Mouse (Mus musculus) embryonic facial prominence, embryonic 11.5 days (tissue): Measurements from ENCODE around the gene Pou3f1. TPM values are rescaled to one million over a fixed set of nuclear protein-coding genes. Genes with fewer than 3 reads are reported as not detected.

Source experiments
- ATAC-seq: fragments of 200-750 bp; cut with Nextera tagmentation; replicated peaks from 2 replicates; pipeline ENCODE4 v1.8.0; 2017; ENCODE audit warnings: low read depth; ENCODE audit not compliant: insufficient number of reproducible peaks, low FRiP score, low TSS enrichment
- DNase-seq: peaks from one replicate; pipeline ENCODE4 v3.0.0-alpha.2; 2015; ENCODE audit warnings: low spot score
- H3K27ac ChIP-seq: fragments of 300-500 bp; sonication (generic); replicated peaks from 2 replicates; pipeline ENCODE4 v1.5.1; 2014; ENCODE audit warnings: mild to moderate bottlenecking, low read depth, low read length, control low read depth
- H3K27me3 ChIP-seq: fragments of 300-500 bp; sonication (generic); 2 replicates; pipeline ENCODE4 v1.6.1; 2014; ENCODE audit warnings: mild to moderate bottlenecking, low read length, moderate library complexity, mixed read lengths; ENCODE audit not compliant: control insufficient read depth, insufficient read depth
- H3K36me3 ChIP-seq: fragments of 300-500 bp; sonication (generic); replicated peaks from 2 replicates; pipeline ENCODE4 v1.6.1; 2014; ENCODE audit warnings: low read depth, mild to moderate bottlenecking, low read length, moderate library complexity, mixed read lengths; ENCODE audit not compliant: control insufficient read depth, insufficient read depth
- H3K4me1 ChIP-seq: fragments of 300-500 bp; sonication (generic); 2 replicates; pipeline ENCODE4 v1.6.1; 2014; ENCODE audit warnings: low read length, mixed read lengths; ENCODE audit not compliant: control insufficient read depth, insufficient read depth
- H3K4me2 ChIP-seq: fragments of 300-500 bp; sonication (generic); 2 replicates; pipeline ENCODE4 v1.6.1; 2014; ENCODE audit warnings: low read depth, mild to moderate bottlenecking, control low read depth, low read length, moderate library complexity
- H3K4me3 ChIP-seq: fragments of 300-500 bp; sonication (generic); 2 replicates; pipeline ENCODE4 v1.5.1; 2014; ENCODE audit warnings: low read depth, low read length, control low read depth
- H3K9ac ChIP-seq: fragments of 300-500 bp; sonication (generic); replicated peaks from 2 replicates; pipeline ENCODE4 v1.6.1; 2014; ENCODE audit warnings: mild to moderate bottlenecking, control low read depth, low read length
- H3K9me3 ChIP-seq: fragments of 300-500 bp; sonication (generic); replicated peaks from 2 replicates; pipeline ENCODE4 v1.6.1; 2016; ENCODE audit warnings: mild to moderate bottlenecking, low read length, inconsistent platforms, mixed read lengths; ENCODE audit not compliant: control insufficient read depth
- WGBS: fragments of 180-500 bp; shearing (Covaris S2); extraction: QIAGEN DNeasy Blood & Tissue Kit; methylation state at CpG from one replicate; pipeline ENCODE4 v1.1.7; 2014; 5-methylcytosine and 5-hydroxymethylcytosine counted together
- polyA plus RNA-seq: library from polyadenylated mRNA; unstranded; fragments of >200 nt; fragmentation: Nextera tagmentation; extraction: Ambion mirVana; gene quantifications from 2 replicates; pipeline ENCODE4 v1.2.1, GENCODE M21; 2014

Pou3f1 gene
- polyA plus RNA-seq, 1 experiment from 2014 or later = 3.4 TPM

- DNase-seq = peak; percentile 60
- no peak for ATAC-seq
- no peak overlapping the region for H3K9ac ChIP-seq
- no peaks in the 10 kb centered on the region for H3K4me1 ChIP-seq
- H3K36me3 ChIP-seq = no peaks in the 10 kb centered on the region; the same call in 1 of the 2 replicates
- H3K4me2 ChIP-seq = no peak overlapping the region
- no peak overlapping the region for H3K27ac ChIP-seq
- H3K4me3 ChIP-seq = no peak overlapping the region
- H3K9me3 ChIP-seq = no peaks in the 10 kb centered on the region
- H3K27me3 ChIP-seq = no peaks in the 10 kb centered on the region
- 61% methylated on average over 7 of the region's 7 CpGs for WGBS
Measured at GRCm38 (mm10) chr4:124682270-124682669, 25.7 kb downstream of the Pou3f1 start.

GRCm38 (mm10) chr4:124683474-124683873, 26.9 kb downstream of the Pou3f1 start:
- no peaks in the 10 kb centered on the region for H3K4me1 ChIP-seq
- H3K36me3 ChIP-seq = no peaks in the 10 kb centered on the region; the same call in 1 of the 2 replicates
- H3K9ac ChIP-seq = no peak overlapping the region
- H3K27me3 ChIP-seq = no peaks in the 10 kb centered on the region
- H3K4me2 ChIP-seq = no peak overlapping the region
- no peaks in the 10 kb centered on the region for H3K9me3 ChIP-seq
- H3K4me3 ChIP-seq = no peak overlapping the region
- DNase-seq (no peak), ATAC-seq (no peak)
- H3K27ac ChIP-seq = no peak overlapping the region
- 93% methylated on average over 4 of the region's 4 CpGs for WGBS

- Histone ChIP-seq H3K36me3 (no peaks in the 10 kb centered on the region), H3K4me1 (no peaks in the 10 kb centered on the region)
- no peak for ATAC-seq
Measured at GRCm38 (mm10) chr4:124685004-124685403, 28.4 kb downstream of the Pou3f1 start.

GRCm38 (mm10) chr4:124685453-124685852, 28.8 kb downstream of the Pou3f1 start:
- Histone ChIP-seq H3K4me2 (no peak overlapping the region), H3K9me3 (no peaks in the 10 kb centered on the region), H3K4me3 (no peak overlapping the region), H3K36me3 (no peaks in the 10 kb centered on the region), H3K27me3 (no peaks in the 10 kb centered on the region), H3K27ac (no peak overlapping the region), H3K4me1 (no peaks in the 10 kb centered on the region), H3K9ac (no peak overlapping the region)
- 97% methylated on average over 8 of the region's 8 CpGs for WGBS
- no peak for DNase-seq
- no peak for ATAC-seq

More at GRCm38 (mm10) chr4:124685004-124685403, 28.4 kb downstream of the Pou3f1 start:
- Histone ChIP-seq H3K9me3 (no peaks in the 10 kb centered on the region), H3K4me2 (no peak overlapping the region), H3K27me3 (no peaks in the 10 kb centered on the region), H3K27ac (no peak overlapping the region), H3K4me3 (no peak overlapping the region), H3K9ac (no peak overlapping the region)
- no peak for DNase-seq
- 79% methylated on average over 4 of the region's 4 CpGs for WGBS

GRCm38 (mm10) chr4:124685897-124686402, 29.3 kb downstream of the Pou3f1 start:
- no peak overlapping the region for H3K4me3 ChIP-seq
- no peak overlapping the region for H3K4me2 ChIP-seq
- no peaks in the 10 kb centered on the region for H3K36me3 ChIP-seq
- ATAC-seq (no peak), DNase-seq (no peak)
- 89% methylated on average over 8 of the region's 8 CpGs for WGBS
- H3K9ac ChIP-seq = no peak overlapping the region
- H3K27me3 ChIP-seq = no peaks in the 10 kb centered on the region
- H3K4me1 ChIP-seq = no peaks in the 10 kb centered on the region
- H3K9me3 ChIP-seq = no peaks in the 10 kb centered on the region
- no peak overlapping the region for H3K27ac ChIP-seq

GRCm38 (mm10) chr4:124691455-124691854, 34.8 kb downstream of the Pou3f1 start:
- H3K9me3 ChIP-seq = no peaks in the 10 kb centered on the region
- H3K36me3 ChIP-seq = no peaks in the 10 kb centered on the region
- H3K4me1 ChIP-seq = peaks cover 3% of the 10 kb centered on the region
- peaks cover 3% of the 10 kb centered on the region; the same call in 1 of the 2 replicates for H3K27me3 ChIP-seq
- WGBS = 90% methylated on average over 8 of the region's 8 CpGs
- no peak overlapping the region for H3K4me3 ChIP-seq
- no peak for ATAC-seq
- DNase-seq = no peak
- H3K9ac ChIP-seq = no peak overlapping the region
- H3K4me2 ChIP-seq = no peak overlapping the region
- no peak overlapping the region for H3K27ac ChIP-seq

GRCm38 (mm10) chr4:124692416-124692861, 35.8 kb downstream of the Pou3f1 start:
- H3K36me3 ChIP-seq = no peaks in the 10 kb centered on the region
- peak overlapping the region; percentile 65 for H3K9ac ChIP-seq
- WGBS = 81% methylated on average over 3 of the region's 3 CpGs
- no peak overlapping the region for H3K27ac ChIP-seq
- peaks cover 3% of the 10 kb centered on the region for H3K4me1 ChIP-seq
- DNase-seq (no peak), ATAC-seq (no peak)
- peak overlapping the region; percentile 63 for H3K4me3 ChIP-seq
- H3K9me3 ChIP-seq = no peaks in the 10 kb centered on the region
- H3K27me3 ChIP-seq = peaks cover 3% of the 10 kb centered on the region; the same call in 1 of the 2 replicates
- peak overlapping the region; percentile 56 for H3K4me2 ChIP-seq

GRCm38 (mm10) chr4:124693135-124693894, 36.7 kb downstream of the Pou3f1 start, which contains the start of gene Utp11:
Gene Utp11 (minus strand): TSS chr4:124693600.
- Histone ChIP-seq H3K27ac (peak within 1 kb of the TSS; percentile 2; the same call in 1 of the 2 replicates), H3K27me3 (peaks cover 3% of the 10 kb centered on the region; the same call in 1 of the 2 replicates), H3K36me3 (no peaks in the 10 kb centered on the region), H3K4me2 (peak within 1 kb of the TSS; percentile 56), H3K9ac (peak within 1 kb of the TSS; percentile 65), H3K4me3 (peak within 1 kb of the TSS; percentile 63), H3K4me1 (peaks cover 3% of the 10 kb centered on the region), H3K9me3 (no peaks in the 10 kb centered on the region)
- WGBS = under 1% methylated on average over 43 of the region's 43 CpGs
- ATAC-seq (peak; percentile 92), DNase-seq (peak; percentile 96)
